Mouse (Mus musculus): ENCODE measurements around the gene Phykpl. TPM values are rescaled to one million over a fixed set of nuclear protein-coding genes. Genes with fewer than 3 reads are reported as not detected.

The Phykpl gene
- total and polyA plus RNA-seq, 2 experiments from 2014 or later: 13.9 to 35.2 TPM

DNA sequence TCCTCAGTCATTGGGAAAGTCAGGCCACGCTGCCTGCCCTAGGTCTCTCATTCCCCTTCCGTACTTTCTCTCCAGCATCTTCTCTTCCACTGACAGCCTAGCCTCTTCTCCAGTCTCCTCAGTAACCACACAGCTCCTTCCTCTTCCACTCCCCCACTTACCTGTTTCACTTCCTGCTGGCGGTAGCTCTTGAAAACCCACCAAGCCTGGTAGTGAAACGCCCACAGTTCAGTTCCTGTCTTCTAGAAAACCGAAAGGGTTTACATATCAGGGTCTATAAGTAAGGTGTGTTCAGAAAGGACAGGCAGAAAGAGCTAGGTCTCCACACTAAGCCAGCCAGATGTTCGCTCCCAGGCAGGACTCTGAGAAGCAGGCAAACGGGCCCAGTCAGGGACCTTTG lies 7.0 kb upstream of the Phykpl start:
- ATAC-seq (ENCODE audit: insufficient read depth, low read depth) (no peak), DNase-seq (ENCODE audit: low spot score) (no peak)
- no peaks in the 10 kb centered on the region for H3K9me3 ChIP-seq (replicated peaks; ENCODE audit: control insufficient read depth, low read length)
- H3K4me2 ChIP-seq (ENCODE audit: low read depth, low read length): no peak overlapping the region
- H3K27me3 ChIP-seq (ENCODE audit: control insufficient read depth, insufficient read depth, low read length): no peaks in the 10 kb centered on the region
- no peak overlapping the region for H3K27ac ChIP-seq (ENCODE audit: low read depth)
- H3K36me3 ChIP-seq (replicated peaks; ENCODE audit: control insufficient read depth, insufficient read depth, low read length): no peaks in the 10 kb centered on the region
- H3K9ac ChIP-seq (replicated peaks; ENCODE audit: low read depth, low read length): no peak overlapping the region
- H3K4me3 ChIP-seq (ENCODE audit: low read depth, low read length): no peak overlapping the region
- 75% methylated on average over 7 of the region's 7 CpGs for WGBS
- H3K4me1 ChIP-seq (ENCODE audit: control insufficient read depth, insufficient read depth): no peaks in the 10 kb centered on the region
- TF ChIP-seq EP300 (IDR thresholded peaks at IDR 0.05; ENCODE audit: low read depth) (no peak), CTCF (IDR thresholded peaks at IDR 0.05; ENCODE audit: low read depth) (no peak)

DNA sequence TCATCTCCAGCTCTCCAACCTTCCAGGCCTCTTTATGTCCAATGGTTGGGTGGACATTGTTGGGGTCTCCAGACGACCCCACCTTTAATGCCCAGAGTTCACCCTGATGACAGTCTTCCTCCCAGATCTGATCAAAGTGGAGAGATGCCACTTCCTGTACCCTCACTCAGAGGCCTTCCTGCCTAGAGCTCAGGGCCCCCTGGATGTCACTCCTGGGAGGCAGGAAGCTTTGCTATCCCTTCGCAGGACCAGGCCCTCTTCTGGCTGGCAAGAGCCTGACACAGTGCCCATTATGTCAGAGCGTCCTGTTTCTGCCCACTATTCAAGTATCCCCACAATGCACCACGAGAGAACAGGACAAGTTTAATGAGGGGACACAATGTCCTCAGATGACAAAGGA lies 5.5 kb upstream of the Phykpl start:
- no peaks in the 10 kb centered on the region for H3K27me3 ChIP-seq (ENCODE audit: control insufficient read depth, insufficient read depth, low read length)
- no peak overlapping the region for H3K4me3 ChIP-seq (ENCODE audit: low read depth, low read length)
- TF ChIP-seq EP300 (IDR thresholded peaks at IDR 0.05; ENCODE audit: low read depth) (no peak), CTCF (IDR thresholded peaks at IDR 0.05; ENCODE audit: low read depth) (no peak)
- WGBS: 59% methylated on average over 4 of the region's 4 CpGs
- H3K36me3 ChIP-seq (replicated peaks; ENCODE audit: control insufficient read depth, insufficient read depth, low read length): no peaks in the 10 kb centered on the region
- DNase-seq (ENCODE audit: low spot score): no peak
- no peak for ATAC-seq (ENCODE audit: insufficient read depth, low read depth)
- no peak overlapping the region for H3K4me2 ChIP-seq (ENCODE audit: low read depth, low read length)
- peaks cover 10% of the 10 kb centered on the region for H3K4me1 ChIP-seq (ENCODE audit: control insufficient read depth, insufficient read depth)
- H3K9ac ChIP-seq (replicated peaks; ENCODE audit: low read depth, low read length): no peak overlapping the region
- no peak overlapping the region for H3K27ac ChIP-seq (ENCODE audit: low read depth)
- H3K9me3 ChIP-seq (replicated peaks; ENCODE audit: control insufficient read depth, low read length): no peaks in the 10 kb centered on the region

DNA sequence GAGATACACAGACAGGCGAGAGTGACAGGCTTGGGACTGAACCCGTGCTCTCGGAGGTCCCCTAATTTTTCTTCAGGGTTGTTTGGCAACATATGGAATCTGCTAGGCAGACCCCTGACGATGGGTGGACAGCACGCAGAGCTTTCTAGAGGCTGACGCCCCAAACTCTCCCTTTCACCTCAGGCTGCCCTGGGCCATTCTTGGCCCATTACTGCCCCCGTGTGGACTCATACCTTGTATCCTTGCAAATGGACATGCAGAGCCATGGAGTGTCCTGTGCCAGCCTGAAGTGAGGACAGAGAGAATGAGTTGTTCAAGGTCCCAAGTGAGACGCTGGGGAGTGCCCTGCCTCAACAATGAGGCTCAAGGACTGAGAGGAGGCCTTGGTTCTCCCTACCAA lies 1.8 kb upstream of the Phykpl start:
- Histone ChIP-seq H3K27me3 (ENCODE audit: control insufficient read depth, insufficient read depth, low read length) (no peaks in the 10 kb centered on the region), H3K4me1 (ENCODE audit: control insufficient read depth, insufficient read depth) (peaks cover 25% of the 10 kb centered on the region), H3K36me3 (replicated peaks; ENCODE audit: control insufficient read depth, insufficient read depth, low read length) (peaks cover 13% of the 10 kb centered on the region), H3K27ac (ENCODE audit: low read depth) (no peak overlapping the region), H3K9me3 (replicated peaks; ENCODE audit: control insufficient read depth, low read length) (no peaks in the 10 kb centered on the region), H3K4me2 (ENCODE audit: low read depth, low read length) (no peak overlapping the region), H3K9ac (replicated peaks; ENCODE audit: low read depth, low read length) (no peak overlapping the region), H3K4me3 (ENCODE audit: low read depth, low read length) (no peak overlapping the region)
- TF ChIP-seq CTCF (IDR thresholded peaks at IDR 0.05; ENCODE audit: low read depth) (peak; percentile 73), EP300 (IDR thresholded peaks at IDR 0.05; ENCODE audit: low read depth) (no peak)
- DNase-seq (ENCODE audit: low spot score) (peak; percentile 63), ATAC-seq (ENCODE audit: insufficient read depth, low read depth) (no peak)
- WGBS: 19% methylated on average over 8 of the region's 8 CpGs

DNA sequence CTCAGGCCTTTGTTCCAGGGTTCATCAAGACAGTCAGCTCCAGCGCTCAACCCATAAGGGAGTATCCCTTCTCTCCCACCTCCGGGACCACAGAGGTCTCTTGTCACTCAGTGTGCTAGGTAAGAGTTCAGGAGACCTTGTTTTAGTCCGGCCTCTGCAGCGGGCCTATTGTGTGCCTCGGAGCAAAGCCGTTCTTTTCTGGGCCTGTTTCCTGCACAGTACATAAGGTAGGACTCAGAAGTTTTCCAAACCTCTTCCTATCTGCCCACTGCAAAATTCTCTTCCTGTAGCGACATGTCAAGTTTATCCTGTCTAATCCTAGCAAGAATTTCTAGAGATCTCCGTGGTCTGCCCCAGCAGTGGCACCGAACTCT lies 513 bp upstream of the Phykpl start:
- H3K9ac ChIP-seq (replicated peaks; ENCODE audit: low read depth, low read length): peak overlapping the region; percentile 82
- peak overlapping the region; percentile 82 for H3K4me2 ChIP-seq (ENCODE audit: low read depth, low read length)
- 17% methylated on average over 9 of the region's 9 CpGs for WGBS
- TF ChIP-seq CTCF (IDR thresholded peaks at IDR 0.05; ENCODE audit: low read depth): no peak
- TF ChIP-seq EP300 (IDR thresholded peaks at IDR 0.05; ENCODE audit: low read depth): no peak
- peak overlapping the region; percentile 92 for H3K27ac ChIP-seq (ENCODE audit: low read depth)
- H3K36me3 ChIP-seq (replicated peaks; ENCODE audit: control insufficient read depth, insufficient read depth, low read length): peaks cover 26% of the 10 kb centered on the region
- H3K4me1 ChIP-seq (ENCODE audit: control insufficient read depth, insufficient read depth): peaks cover 25% of the 10 kb centered on the region
- peak; percentile 31 for DNase-seq (ENCODE audit: low spot score)
- no peaks in the 10 kb centered on the region for H3K27me3 ChIP-seq (ENCODE audit: control insufficient read depth, insufficient read depth, low read length)
- no peaks in the 10 kb centered on the region for H3K9me3 ChIP-seq (replicated peaks; ENCODE audit: control insufficient read depth, low read length)
- H3K4me3 ChIP-seq (ENCODE audit: low read depth, low read length): peak overlapping the region; percentile 78
- ATAC-seq (ENCODE audit: insufficient read depth, low read depth): peak; percentile 19

DNA sequence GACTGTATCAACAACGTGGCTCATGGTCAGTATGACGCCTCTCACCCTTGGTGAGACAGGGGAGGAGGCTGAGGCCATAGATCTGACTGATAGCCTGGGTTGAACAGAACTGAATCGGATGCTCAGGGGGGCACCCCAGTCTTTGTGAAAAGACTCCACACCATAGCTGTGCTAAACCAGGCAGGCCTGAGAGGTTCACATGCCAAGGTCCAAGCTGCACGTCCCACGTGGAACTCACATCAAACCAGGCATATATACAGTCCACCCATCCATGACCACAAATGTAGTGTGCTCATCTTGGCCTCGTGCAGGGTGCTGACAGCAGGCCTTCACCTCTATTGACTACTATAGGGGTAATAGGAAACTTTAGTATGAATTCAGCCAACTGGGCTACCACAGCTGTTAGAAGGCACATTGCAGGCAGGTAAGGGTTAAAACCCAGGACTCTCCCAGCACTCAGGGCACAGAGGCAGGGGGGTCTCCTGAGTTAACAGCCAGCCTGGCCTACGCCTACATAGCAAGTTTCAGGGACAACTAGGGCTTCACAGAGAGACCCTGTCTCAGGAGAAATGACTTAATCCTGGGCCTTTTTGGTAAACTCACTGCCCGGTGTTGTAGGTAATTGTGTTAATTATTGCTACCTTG lies 1.2 kb downstream of the Phykpl start:
- H3K4me2 ChIP-seq (ENCODE audit: low read depth, low read length): peak overlapping the region; percentile 82
- H3K4me1 ChIP-seq (ENCODE audit: control insufficient read depth, insufficient read depth): peaks cover 25% of the 10 kb centered on the region
- H3K9me3 ChIP-seq (replicated peaks; ENCODE audit: control insufficient read depth, low read length): no peaks in the 10 kb centered on the region
- H3K4me3 ChIP-seq (ENCODE audit: low read depth, low read length): peak overlapping the region; percentile 78
- DNase-seq (ENCODE audit: low spot score) (no peak), ATAC-seq (ENCODE audit: insufficient read depth, low read depth) (no peak)
- H3K36me3 ChIP-seq (replicated peaks; ENCODE audit: control insufficient read depth, insufficient read depth, low read length): peaks cover 43% of the 10 kb centered on the region
- no peaks in the 10 kb centered on the region for H3K27me3 ChIP-seq (ENCODE audit: control insufficient read depth, insufficient read depth, low read length)
- H3K9ac ChIP-seq (replicated peaks; ENCODE audit: low read depth, low read length): peak overlapping the region; percentile 82
- TF ChIP-seq CTCF (IDR thresholded peaks at IDR 0.05; ENCODE audit: low read depth) (no peak), EP300 (IDR thresholded peaks at IDR 0.05; ENCODE audit: low read depth) (no peak)
- H3K27ac ChIP-seq (ENCODE audit: low read depth): peak overlapping the region; percentile 92; the same call in 1 of the 2 replicates
- 55% methylated on average over 8 of the region's 8 CpGs for WGBS

DNA sequence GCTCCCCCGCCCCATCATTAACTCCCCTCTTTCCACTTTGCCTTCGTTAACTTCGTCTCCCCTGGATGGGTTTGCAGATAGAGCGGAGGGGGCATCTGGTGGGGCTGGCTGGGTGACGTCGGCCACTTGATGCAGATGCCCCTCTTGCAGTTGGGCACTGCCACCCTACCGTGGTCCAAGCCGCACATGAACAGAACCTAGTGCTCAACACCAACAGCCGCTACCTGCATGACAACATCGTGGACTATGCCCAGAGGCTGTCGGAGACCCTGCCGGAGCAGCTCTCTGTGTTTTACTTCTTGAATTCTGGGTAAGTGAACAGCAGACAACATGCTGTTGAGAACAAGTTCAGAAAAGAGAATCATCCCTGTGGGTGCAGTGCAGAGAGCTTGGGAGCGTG lies 1.9 kb downstream of the Phykpl start:
- peaks cover 50% of the 10 kb centered on the region for H3K36me3 ChIP-seq (replicated peaks; ENCODE audit: control insufficient read depth, insufficient read depth, low read length)

More for the DNA sequence above, 1.9 kb downstream of the Phykpl start:
- ATAC-seq (ENCODE audit: insufficient read depth, low read depth): no peak
- no peak overlapping the region for H3K4me2 ChIP-seq (ENCODE audit: low read depth, low read length)
- no peak overlapping the region for H3K4me3 ChIP-seq (ENCODE audit: low read depth, low read length)
- 89% methylated on average over 13 of the region's 13 CpGs for WGBS
- H3K27ac ChIP-seq (ENCODE audit: low read depth): no peak overlapping the region
- peaks cover 25% of the 10 kb centered on the region for H3K4me1 ChIP-seq (ENCODE audit: control insufficient read depth, insufficient read depth)
- no peaks in the 10 kb centered on the region for H3K9me3 ChIP-seq (replicated peaks; ENCODE audit: control insufficient read depth, low read length)
- DNase-seq (ENCODE audit: low spot score): no peak
- TF ChIP-seq EP300 (IDR thresholded peaks at IDR 0.05; ENCODE audit: low read depth) (no peak), CTCF (IDR thresholded peaks at IDR 0.05; ENCODE audit: low read depth) (no peak)
- no peaks in the 10 kb centered on the region for H3K27me3 ChIP-seq (ENCODE audit: control insufficient read depth, insufficient read depth, low read length)
- H3K9ac ChIP-seq (replicated peaks; ENCODE audit: low read depth, low read length): no peak overlapping the region

Measured in heart, postnatal 0 days (tissue).